Mouse (Mus musculus): Measurements from ENCODE around the gene Rab6b. TPM values are rescaled to one million over a fixed set of nuclear protein-coding genes. Genes with fewer than 3 reads are reported as not detected.

Rab6b gene
- polyA plus RNA-seq, 1 experiment from 2014 or later = 2.3 TPM

GRCm38 (mm10) chr9:103133493-103134124 lies 22.0 kb downstream of the Rab6b start:
- no peaks in the 10 kb centered on the region for H3K9me3 ChIP-seq
- H3K27ac ChIP-seq = 0 out of 2 replicates have a peak overlapping the region, but pooled peaks have one; percentile 65
- no peak for DNase-seq (ENCODE audit: low spot score)
- peaks cover 35% of the 10 kb centered on the region for H3K4me1 ChIP-seq
- 34% methylated on average over 6 of the region's 6 CpGs for WGBS
- no peak overlapping the region for H3K4me3 ChIP-seq
- H3K36me3 ChIP-seq = no peaks in the 10 kb centered on the region
- H3K27me3 ChIP-seq (ENCODE audit: insufficient read depth, poor library complexity, severe bottlenecking) = no peaks in the 10 kb centered on the region

GRCm38 (mm10) chr9:103134450-103135030 lies 23.0 kb downstream of the Rab6b start:
- Histone ChIP-seq H3K4me3 (no peak overlapping the region), H3K36me3 (no peaks in the 10 kb centered on the region), H3K27me3 (ENCODE audit: insufficient read depth, poor library complexity, severe bottlenecking) (no peaks in the 10 kb centered on the region), H3K4me1 (peaks cover 44% of the 10 kb centered on the region), H3K27ac (peak overlapping the region; percentile 65), H3K9me3 (no peaks in the 10 kb centered on the region)
- DNase-seq (ENCODE audit: low spot score) = no peak
- WGBS = 53% methylated on average over 9 of the region's 9 CpGs

GRCm38 (mm10) chr9:103139481-103139880 lies 27.9 kb downstream of the Rab6b start:
- H3K9me3 ChIP-seq = no peaks in the 10 kb centered on the region
- no peaks in the 10 kb centered on the region for H3K36me3 ChIP-seq
- no peak overlapping the region for H3K4me3 ChIP-seq
- 57% methylated on average over 6 of the region's 6 CpGs for WGBS
- peaks cover 65% of the 10 kb centered on the region for H3K4me1 ChIP-seq
- H3K27ac ChIP-seq = 0 out of 2 replicates have a peak overlapping the region, but pooled peaks have one; percentile 25
- no peak for DNase-seq (ENCODE audit: low spot score)
- no peaks in the 10 kb centered on the region for H3K27me3 ChIP-seq (ENCODE audit: insufficient read depth, poor library complexity, severe bottlenecking)

GRCm38 (mm10) chr9:103140384-103140783 lies 28.8 kb downstream of the Rab6b start:
- H3K4me1 ChIP-seq = peaks cover 68% of the 10 kb centered on the region

GRCm38 (mm10) chr9:103141266-103141665 lies 29.7 kb downstream of the Rab6b start:
- H3K4me3 ChIP-seq = no peak overlapping the region
- no peaks in the 10 kb centered on the region for H3K36me3 ChIP-seq
- peak overlapping the region; percentile 25; the same call in 1 of the 2 replicates for H3K27ac ChIP-seq
- H3K9me3 ChIP-seq = no peaks in the 10 kb centered on the region
- DNase-seq (ENCODE audit: low spot score) = no peak
- peaks cover 72% of the 10 kb centered on the region for H3K4me1 ChIP-seq
- H3K27me3 ChIP-seq (ENCODE audit: insufficient read depth, poor library complexity, severe bottlenecking) = no peaks in the 10 kb centered on the region
- WGBS = 45% methylated on average over 7 of the region's 7 CpGs

More at GRCm38 (mm10) chr9:103140384-103140783, 28.8 kb downstream of the Rab6b start:
- Histone ChIP-seq H3K4me3 (no peak overlapping the region), H3K9me3 (no peaks in the 10 kb centered on the region), H3K27ac (peak overlapping the region; percentile 25), H3K27me3 (ENCODE audit: insufficient read depth, poor library complexity, severe bottlenecking) (no peaks in the 10 kb centered on the region), H3K36me3 (no peaks in the 10 kb centered on the region)
- 81% methylated on average over 6 of the region's 6 CpGs for WGBS
- no peak for DNase-seq (ENCODE audit: low spot score)

GRCm38 (mm10) chr9:103143881-103144280 lies 32.3 kb downstream of the Rab6b start:
- H3K27ac ChIP-seq = peak overlapping the region; percentile 37; the same call in 1 of the 2 replicates
- no peaks in the 10 kb centered on the region for H3K36me3 ChIP-seq
- H3K4me1 ChIP-seq = peaks cover 70% of the 10 kb centered on the region
- 48% methylated on average over 4 of the region's 4 CpGs for WGBS
- no peak for DNase-seq (ENCODE audit: low spot score)
- no peaks in the 10 kb centered on the region for H3K27me3 ChIP-seq (ENCODE audit: insufficient read depth, poor library complexity, severe bottlenecking)
- no peak overlapping the region for H3K4me3 ChIP-seq
- H3K9me3 ChIP-seq = no peaks in the 10 kb centered on the region

- Histone ChIP-seq H3K9me3 (no peaks in the 10 kb centered on the region), H3K4me1 (peaks cover 56% of the 10 kb centered on the region), H3K4me3 (no peak overlapping the region), H3K27me3 (ENCODE audit: insufficient read depth, poor library complexity, severe bottlenecking) (no peaks in the 10 kb centered on the region), H3K36me3 (no peaks in the 10 kb centered on the region), H3K27ac (peak overlapping the region; percentile 10)
- WGBS = 27% methylated on average over 5 of the region's 5 CpGs
- DNase-seq (ENCODE audit: low spot score) = no peak
Measured at GRCm38 (mm10) chr9:103145351-103145750, 33.8 kb downstream of the Rab6b start.

- H3K36me3 ChIP-seq = no peaks in the 10 kb centered on the region
- no peak overlapping the region for H3K4me3 ChIP-seq
- no peak overlapping the region for H3K27ac ChIP-seq
- 84% methylated on average over 10 of the region's 10 CpGs for WGBS
- H3K4me1 ChIP-seq = peaks cover 48% of the 10 kb centered on the region
- no peaks in the 10 kb centered on the region for H3K9me3 ChIP-seq
- no peaks in the 10 kb centered on the region for H3K27me3 ChIP-seq (ENCODE audit: insufficient read depth, poor library complexity, severe bottlenecking)
- no peak for DNase-seq (ENCODE audit: low spot score)
Measured at GRCm38 (mm10) chr9:103146257-103146656, 34.7 kb downstream of the Rab6b start.

GRCm38 (mm10) chr9:103146703-103147102 lies 35.1 kb downstream of the Rab6b start:
- WGBS = 48% methylated on average over 9 of the region's 9 CpGs
- Histone ChIP-seq H3K4me1 (peaks cover 45% of the 10 kb centered on the region), H3K4me3 (no peak overlapping the region), H3K27ac (no peak overlapping the region), H3K36me3 (no peaks in the 10 kb centered on the region), H3K27me3 (ENCODE audit: insufficient read depth, poor library complexity, severe bottlenecking) (no peaks in the 10 kb centered on the region), H3K9me3 (no peaks in the 10 kb centered on the region)
- DNase-seq (ENCODE audit: low spot score) = no peak

GRCm38 (mm10) chr9:103147103-103147502 lies 35.5 kb downstream of the Rab6b start:
- Histone ChIP-seq H3K4me1 (peaks cover 45% of the 10 kb centered on the region), H3K36me3 (no peaks in the 10 kb centered on the region), H3K27ac (no peak overlapping the region), H3K4me3 (no peak overlapping the region), H3K9me3 (no peaks in the 10 kb centered on the region), H3K27me3 (ENCODE audit: insufficient read depth, poor library complexity, severe bottlenecking) (no peaks in the 10 kb centered on the region)
- WGBS = 59% methylated on average over 13 of the region's 13 CpGs
- no peak for DNase-seq (ENCODE audit: low spot score)

GRCm38 (mm10) chr9:103149074-103149799 lies 37.6 kb downstream of the Rab6b start:
- Histone ChIP-seq H3K27ac (no peak overlapping the region), H3K4me3 (no peak overlapping the region), H3K36me3 (no peaks in the 10 kb centered on the region), H3K27me3 (ENCODE audit: insufficient read depth, poor library complexity, severe bottlenecking) (no peaks in the 10 kb centered on the region), H3K9me3 (no peaks in the 10 kb centered on the region), H3K4me1 (peaks cover 37% of the 10 kb centered on the region)
- WGBS = 80% methylated on average over 12 of the region's 12 CpGs
- no peak for DNase-seq (ENCODE audit: low spot score)

- H3K4me1 ChIP-seq = peaks cover 8% of the 10 kb centered on the region
- no peaks in the 10 kb centered on the region for H3K27me3 ChIP-seq (ENCODE audit: insufficient read depth, poor library complexity, severe bottlenecking)
- H3K9me3 ChIP-seq = no peaks in the 10 kb centered on the region
- no peak overlapping the region for H3K4me3 ChIP-seq
- no peak for DNase-seq (ENCODE audit: low spot score)
- 77% methylated on average over 5 of the region's 5 CpGs for WGBS
- no peaks in the 10 kb centered on the region for H3K36me3 ChIP-seq
- no peak overlapping the region for H3K27ac ChIP-seq
Measured at GRCm38 (mm10) chr9:103153286-103153685, 41.7 kb downstream of the Rab6b start.

GRCm38 (mm10) chr9:103154568-103154967 lies 43.0 kb downstream of the Rab6b start:
- Histone ChIP-seq H3K9me3 (no peaks in the 10 kb centered on the region), H3K36me3 (no peaks in the 10 kb centered on the region), H3K4me3 (no peak overlapping the region), H3K27ac (no peak overlapping the region), H3K27me3 (ENCODE audit: insufficient read depth, poor library complexity, severe bottlenecking) (no peaks in the 10 kb centered on the region), H3K4me1 (peaks cover 6% of the 10 kb centered on the region)
- WGBS = 77% methylated on average over 2 of the region's 2 CpGs
- no peak for DNase-seq (ENCODE audit: low spot score)

Data from heart, embryonic 10.5 days (tissue).